Mouse (Mus musculus) brain, embryonic 14.5 days (tissue): ENCODE measurements at regions not wholly inside any gene's neighbourhood (a gene's known extent, or its start where the extent isn't known, plus 50 kb on each side); places are given as distances from the start of the nearest gene placed in this dataset.

ENCODE experiments used
- CTCF ChIP-seq: fragments of 200-500 bp; IDR thresholded peaks from 2 replicates; pipeline ENCODE4 v1.5.1; 2012; ENCODE audit warnings: inconsistent platforms, mild to moderate bottlenecking, moderate library complexity, borderline replicate concordance; ENCODE audit not compliant: insufficient read depth, insufficient read length; ENCODE audit errors: extremely low read depth
- POLR2A ChIP-seq: fragments of 200-500 bp; IDR thresholded peaks from 2 replicates; pipeline ENCODE4 v1.6.1; 2012; ENCODE audit warnings: mild to moderate bottlenecking, inconsistent platforms, borderline replicate concordance; ENCODE audit not compliant: poor library complexity, insufficient read depth, insufficient read length, severe bottlenecking; ENCODE audit errors: extremely low read depth

DNA sequence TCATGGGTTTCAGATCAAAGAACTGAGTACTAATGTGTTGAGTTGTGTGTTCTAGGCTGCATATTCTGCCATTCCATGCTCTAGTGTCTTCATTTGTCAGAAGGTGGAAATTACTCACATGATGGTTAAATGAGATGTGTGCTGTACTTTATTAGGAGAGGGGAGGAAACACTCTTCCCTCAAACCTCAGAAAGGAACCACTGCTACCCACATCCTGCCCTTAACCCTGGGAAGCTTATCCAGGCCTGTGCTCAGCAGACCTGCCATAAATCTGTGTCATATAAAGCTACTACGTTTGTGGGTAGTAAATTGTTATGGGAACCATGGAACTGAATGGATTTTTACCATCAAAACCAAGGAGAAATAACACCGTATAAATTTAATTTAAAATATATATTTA is 166.7 kb upstream of the Bmp2 start:
- TF ChIP-seq POLR2A (no peak), CTCF (no peak)
